Mouse (Mus musculus) lung, adult 18-20 months (tissue): ENCODE measurements around the gene Serpini1.

ENCODE experiments used
- DNase-seq, 2 experiments: peaks; one replicate each; pipeline ENCODE4 v3.0.0; 2022; ENCODE audit warnings: mixed read lengths in 2 of 2

Serpini1 gene

GRCm38 (mm10) chr3:75557292-75557691, at the start of gene Serpini1:
Gene Serpini1 (plus strand): TSS chr3:75557547.
- DNase-seq = peak; percentile 93

- peak; percentile 31 to 36 for DNase-seq
Observed at GRCm38 (mm10) chr3:75517631-75518250, 39.6 kb upstream of the Serpini1 start.

GRCm38 (mm10) chr3:75521314-75521713, 36.0 kb upstream of the Serpini1 start:
- DNase-seq = no peak

GRCm38 (mm10) chr3:75522527-75522926, 34.8 kb upstream of the Serpini1 start:
- no peak for DNase-seq

- DNase-seq = no peak
Observed at GRCm38 (mm10) chr3:75531074-75531473, 26.3 kb upstream of the Serpini1 start.

- DNase-seq = no peak
Observed at GRCm38 (mm10) chr3:75534045-75534834, 23.1 kb upstream of the Serpini1 start.

DNA sequence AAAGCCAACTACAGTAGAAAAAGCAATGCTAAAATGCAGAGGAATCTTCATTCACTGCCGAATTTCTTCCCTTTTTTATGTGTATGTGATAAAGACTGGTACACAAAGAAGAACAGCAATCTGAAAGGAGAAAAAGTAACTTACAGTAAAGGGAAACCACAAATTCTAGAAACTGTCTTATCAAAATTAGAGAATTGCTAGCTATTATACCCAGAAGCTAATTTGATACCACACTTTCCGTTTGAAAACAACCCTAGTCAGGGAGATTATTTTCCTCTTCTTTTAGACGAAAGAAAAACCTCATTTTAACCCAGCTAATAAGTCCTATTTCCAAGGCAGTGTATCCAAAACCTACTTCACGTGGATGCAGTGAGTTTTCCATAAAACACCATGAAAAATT, 16.1 kb upstream of the Serpini1 start:
- DNase-seq = no peak

DNA sequence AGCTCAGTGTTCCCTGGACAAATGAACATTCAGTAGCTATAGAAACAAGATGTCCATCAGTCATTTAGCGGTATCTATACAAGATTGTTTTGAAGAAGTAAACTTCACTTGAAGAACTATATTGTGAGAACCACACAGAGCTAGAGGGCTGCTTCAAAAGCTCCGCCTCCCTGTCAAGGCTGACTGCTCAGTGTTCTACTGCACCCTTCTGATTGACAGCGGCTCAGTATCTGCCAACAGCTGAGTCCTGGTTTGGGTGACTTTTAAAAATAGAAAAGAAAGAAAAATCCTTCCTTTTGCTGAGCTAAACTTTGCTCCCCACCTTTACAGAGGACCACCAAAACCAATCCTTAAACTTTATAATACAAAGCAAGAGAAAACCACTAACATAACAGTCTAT, 14.5 kb upstream of the Serpini1 start:
- no peak for DNase-seq

GRCm38 (mm10) chr3:75544287-75544686, 13.1 kb upstream of the Serpini1 start:
- DNase-seq = no peak

GRCm38 (mm10) chr3:75551248-75551647, 6.1 kb upstream of the Serpini1 start:
- DNase-seq = no peak

GRCm38 (mm10) chr3:75556121-75556694, 1.1 kb upstream of the Serpini1 start:
- DNase-seq = peak in 1 of 2 experiments; percentile 51

DNA sequence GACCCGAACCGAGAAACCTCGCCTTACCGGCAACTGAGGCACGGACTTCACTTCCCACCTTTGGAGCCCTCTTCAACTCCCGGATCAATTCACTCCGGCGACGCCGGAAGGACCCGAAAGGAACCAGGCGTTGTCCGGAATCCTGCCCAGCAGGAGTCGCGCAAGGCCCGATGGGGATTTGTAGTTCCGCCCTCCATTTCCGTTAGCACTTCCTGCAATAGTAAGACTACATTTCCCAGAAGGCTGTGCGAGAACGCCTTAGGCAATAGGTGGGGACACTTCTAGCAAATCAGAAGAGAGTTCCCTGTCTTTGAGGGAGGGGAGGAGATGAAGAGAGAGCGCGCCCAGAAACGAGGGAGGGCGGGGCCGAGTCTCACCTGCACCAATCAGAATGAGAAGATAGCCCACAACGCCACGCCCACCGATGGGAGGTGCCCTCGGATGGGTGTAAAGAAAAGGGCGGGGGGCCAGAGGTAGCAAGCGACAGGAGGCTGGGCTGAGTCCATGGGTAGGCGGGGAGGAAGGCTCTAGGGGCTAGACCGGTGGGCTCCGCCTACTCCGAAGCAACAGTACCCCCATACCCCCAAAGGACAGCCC, 554 bp upstream of the Serpini1 start, which contains the start of gene Pdcd10:
Pdcd10 (minus strand) TSS at position 162 of the 597 bp plus-strand sequence.
- peak; percentile 100 for DNase-seq

DNA sequence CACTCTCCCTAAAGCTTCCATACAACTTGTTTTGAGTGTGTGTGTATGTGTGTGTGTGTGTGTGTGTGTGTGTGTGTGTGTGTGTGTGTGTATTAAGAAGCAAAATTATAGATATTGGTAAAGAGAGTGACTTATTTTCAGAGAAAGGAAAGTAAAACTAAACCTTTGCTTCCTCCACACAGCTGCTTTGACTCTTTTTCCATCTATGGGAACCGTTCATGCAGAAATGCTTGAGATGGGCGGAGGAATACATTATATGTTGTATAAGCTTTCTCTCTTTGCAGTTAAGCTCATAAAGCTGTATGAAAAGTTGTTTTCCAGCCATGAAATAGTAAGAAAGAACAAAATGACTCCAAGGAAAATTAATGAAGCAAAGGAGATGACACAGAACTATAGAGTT, 16.7 kb downstream of the Serpini1 start:
- DNase-seq = no peak

DNA sequence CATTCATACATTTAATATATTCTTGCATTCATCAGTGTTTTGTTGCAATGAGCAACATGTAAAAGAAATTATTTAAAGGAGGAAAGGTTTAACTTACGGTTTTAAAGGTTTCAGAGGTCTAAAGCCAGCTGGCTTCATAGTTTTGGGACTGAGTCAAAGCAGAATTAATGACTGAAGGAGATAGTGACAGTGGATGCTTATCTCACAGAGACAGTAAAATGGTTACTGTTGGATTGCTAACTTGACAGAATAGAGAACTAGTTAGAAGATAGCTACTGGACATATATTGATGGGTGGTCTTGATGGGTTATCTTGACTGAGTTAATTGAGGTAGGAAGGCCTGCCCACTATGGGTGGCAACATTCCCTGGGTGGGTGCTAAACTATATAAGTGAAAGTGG, 18.2 kb downstream of the Serpini1 start:
- DNase-seq = no peak

DNA sequence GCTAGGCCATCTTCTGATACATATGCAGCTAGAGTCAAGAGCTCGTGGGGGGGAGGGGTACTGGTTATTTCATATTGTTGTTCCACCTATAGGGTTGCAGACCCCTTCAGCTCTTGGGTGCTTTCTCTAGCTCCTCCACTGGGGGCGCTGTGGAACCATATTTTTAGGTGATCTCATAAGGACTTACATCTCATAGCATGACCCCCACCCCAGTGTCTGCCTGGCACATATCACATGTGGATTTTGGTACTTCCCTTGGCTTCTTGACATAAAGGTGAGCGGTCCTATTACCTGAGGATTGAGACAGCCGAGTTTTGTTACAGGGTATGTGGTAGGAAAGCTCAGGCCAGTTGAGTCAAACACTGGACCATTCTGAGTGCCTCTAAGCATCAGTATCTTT, 22.0 kb downstream of the Serpini1 start:
- peak; percentile 12 to 15 for DNase-seq

DNA sequence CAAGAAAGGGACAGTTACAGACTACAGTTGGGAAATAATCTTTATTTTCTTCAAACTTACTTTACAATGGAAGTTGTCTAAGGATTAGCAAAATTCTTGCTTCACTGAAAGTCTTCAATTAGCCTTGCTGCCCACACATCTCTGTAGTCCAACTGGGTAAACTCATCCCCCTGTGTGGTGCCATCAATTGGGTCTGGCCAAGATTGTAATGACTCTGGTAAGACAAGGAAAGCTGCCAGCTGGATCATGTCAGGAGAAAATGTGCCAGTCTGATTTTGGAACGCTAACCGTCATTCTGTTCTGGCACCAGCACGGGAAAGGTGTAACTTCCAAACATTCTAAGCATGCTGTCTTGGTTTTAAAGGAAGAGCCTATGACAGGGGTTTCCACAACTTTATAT, 25.9 kb downstream of the Serpini1 start:
- DNase-seq = no peak

- no peak for DNase-seq
Observed at GRCm38 (mm10) chr3:75584898-75585297, 27.6 kb downstream of the Serpini1 start.

DNA sequence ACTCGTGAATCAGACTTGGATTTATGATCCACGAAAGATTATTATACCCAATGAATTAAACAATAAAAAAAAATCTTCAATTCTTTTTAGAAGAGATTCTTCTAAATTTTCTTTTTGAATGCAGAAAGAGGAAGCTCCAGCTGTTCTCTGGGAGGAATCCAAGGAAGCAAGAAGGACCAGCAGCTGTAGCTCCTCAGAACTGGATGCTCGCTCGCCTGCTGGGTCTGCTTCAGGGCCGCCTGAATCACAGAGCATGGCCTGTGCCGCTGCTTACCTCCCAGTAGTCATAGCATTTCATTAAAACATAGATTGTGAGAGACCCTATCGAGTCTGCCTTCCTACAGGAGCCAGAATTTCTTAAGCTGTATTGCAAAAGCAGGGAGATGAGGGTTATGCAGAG, 53.7 kb downstream of the Serpini1 start:
- DNase-seq = no peak

DNA sequence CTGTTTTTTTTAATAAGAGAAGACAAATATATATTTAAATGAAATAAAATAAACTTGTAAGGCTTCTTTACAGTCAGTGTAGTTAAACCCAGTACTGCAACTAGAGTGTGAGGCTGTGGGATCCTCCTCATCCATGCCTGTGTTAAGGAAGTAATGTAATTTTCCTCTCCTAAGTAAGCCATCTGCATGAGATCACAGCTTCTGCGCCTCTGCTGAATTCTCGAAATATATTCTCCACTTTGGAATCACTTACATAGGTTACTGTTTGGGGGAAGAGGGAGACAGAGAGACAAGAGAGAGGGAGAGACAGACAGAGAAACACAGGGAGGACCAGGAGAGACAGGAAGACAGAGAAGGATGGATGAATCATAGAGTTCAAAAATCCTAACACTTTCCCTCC, 67.3 kb downstream of the Serpini1 start:
- no peak for DNase-seq

DNA sequence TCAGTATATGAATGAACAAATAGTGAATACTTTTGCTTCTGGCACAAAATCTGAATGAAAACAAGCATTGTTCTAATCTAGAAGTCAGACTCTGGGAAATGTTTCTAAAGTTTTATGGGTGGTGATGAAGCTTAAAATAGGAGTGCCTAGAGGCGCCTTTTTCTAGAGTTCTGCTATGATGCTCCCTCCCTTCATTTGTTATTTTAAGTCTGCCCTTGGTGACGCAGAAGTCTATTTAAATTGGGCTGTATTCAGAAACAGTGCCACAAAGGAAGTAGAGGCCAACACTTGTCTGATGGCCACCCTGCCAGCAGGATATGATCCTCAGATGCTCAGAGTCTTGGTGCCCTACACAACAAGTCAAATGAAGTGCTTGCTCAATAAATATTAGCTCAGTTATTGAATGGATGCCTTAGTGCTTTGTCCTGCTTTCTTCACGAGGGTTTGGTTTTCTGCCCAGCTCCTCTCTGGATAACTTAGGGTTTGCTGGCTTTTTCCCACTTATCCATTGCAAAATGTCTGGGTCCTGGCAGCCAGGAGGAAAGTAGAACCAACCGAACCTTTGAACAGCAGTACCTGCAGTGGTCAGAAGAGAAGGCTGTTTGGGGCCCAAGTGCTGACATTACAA, 73.8 kb downstream of the Serpini1 start:
- DNase-seq = peak; percentile 52 to 72

DNA sequence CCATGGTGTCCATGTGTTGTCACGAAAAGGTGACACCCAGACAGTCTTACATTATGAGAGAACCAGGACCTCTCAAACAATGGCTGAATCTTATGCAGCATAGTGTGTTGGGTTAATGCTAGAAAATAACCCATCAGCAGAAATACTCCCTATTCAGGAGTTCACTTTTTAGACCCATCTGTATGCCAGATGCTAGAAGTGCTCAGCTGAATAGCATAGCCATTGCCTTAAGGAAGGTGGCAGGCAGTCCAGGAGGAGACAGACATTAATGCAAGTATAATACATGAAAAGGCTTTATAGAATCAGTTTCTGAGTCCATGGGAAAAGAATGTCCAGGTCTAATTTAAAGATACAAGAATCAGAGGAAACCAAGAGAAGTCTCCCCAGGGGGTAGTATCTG, 75.9 kb downstream of the Serpini1 start:
- DNase-seq = no peak

DNA sequence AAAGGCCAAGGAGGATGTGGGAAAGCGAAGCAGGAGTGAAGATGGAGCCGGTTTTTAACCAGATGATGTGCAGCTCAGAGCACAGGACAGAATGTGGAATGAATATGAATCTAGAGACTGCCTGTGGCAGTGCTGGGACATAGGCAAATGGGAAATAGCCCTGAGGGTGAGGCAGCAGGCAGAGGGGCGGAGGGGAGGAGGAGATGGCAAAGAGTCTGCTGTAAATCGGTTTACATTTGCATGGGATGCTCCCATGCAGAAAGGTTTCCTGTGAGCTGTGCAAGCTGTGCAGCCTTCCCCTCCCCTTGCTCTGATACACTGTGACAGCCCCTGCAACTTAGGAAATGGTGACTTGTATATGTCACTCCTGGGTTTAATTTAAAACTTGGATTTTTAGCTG, 76.3 kb downstream of the Serpini1 start:
- no peak for DNase-seq

- DNase-seq = peak in 1 of 2 experiments; percentile 1
Observed at GRCm38 (mm10) chr3:75635648-75636047, 78.3 kb downstream of the Serpini1 start.
